Mouse (Mus musculus) myocyte (in vitro differentiated cells): Measurements from ENCODE around the gene Klc4. TPM values are rescaled to one million over a fixed set of nuclear protein-coding genes. Genes with fewer than 3 reads are reported as not detected.

ENCODE experiments used
- H3K27me3 ChIP-seq: one replicate; pipeline ENCODE4 v1.6.1; 2011; ENCODE audit not compliant: control insufficient read depth, insufficient read depth, insufficient read length
- H3K36me3 ChIP-seq: one replicate; pipeline ENCODE4 v1.6.1; 2011; ENCODE audit not compliant: control insufficient read depth, insufficient read depth
- H3K4me2 ChIP-seq: one replicate; pipeline ENCODE4 v1.6.1; 2011; ENCODE audit warnings: low read depth, control low read depth
- H3K4me3 ChIP-seq: one replicate; pipeline ENCODE4 v1.5.1; 2011; ENCODE audit warnings: mild to moderate bottlenecking, control low read depth, moderate library complexity
- H3K79me2 ChIP-seq: one replicate; pipeline ENCODE4 v1.6.1; 2011; ENCODE audit not compliant: control insufficient read depth, insufficient read depth
- H3ac ChIP-seq: one replicate; pipeline ENCODE4 v1.6.1; 2011; ENCODE audit not compliant: control insufficient read depth, insufficient read length
- CEBPB ChIP-seq: IDR thresholded peaks from 2 replicates; pipeline ENCODE4 v1.6.1; 2011; ENCODE audit warnings: mild to moderate bottlenecking, moderate library complexity; ENCODE audit not compliant: poor library complexity, insufficient read depth, severe bottlenecking
- E2F4 ChIP-seq: IDR thresholded peaks from one replicate; pipeline ENCODE4 v1.6.1; 2011; ENCODE audit warnings: mild to moderate bottlenecking, control low read depth, moderate library complexity; ENCODE audit not compliant: insufficient read depth
- MAX ChIP-seq: IDR thresholded peaks from one replicate; pipeline ENCODE4 v1.6.1; 2011; ENCODE audit warnings: low read depth, mild to moderate bottlenecking, control low read depth
- MYOD1 ChIP-seq, 3 experiments: IDR thresholded peaks; one replicate each; pipeline ENCODE4 v1.6.1; 2011; ENCODE audit warnings: control low read depth in 2 of 3, low read depth in 2 of 3, mild to moderate bottlenecking in 2 of 3, moderate library complexity in 1 of 3; ENCODE audit not compliant: insufficient read length in 2 of 3, control insufficient read depth in 1 of 3
- MYOG ChIP-seq, 3 experiments: IDR thresholded peaks; one replicate each; pipeline ENCODE4 v1.6.1; 2011; ENCODE audit warnings: control low read depth in 2 of 3, low read depth in 2 of 3, mild to moderate bottlenecking in 2 of 3; ENCODE audit not compliant: insufficient read length in 2 of 3, control insufficient read depth in 1 of 3, insufficient read depth in 1 of 3
- POLR2A ChIP-seq: IDR thresholded peaks from one replicate; pipeline ENCODE4 v1.6.1; 2011; ENCODE audit warnings: low read depth, mild to moderate bottlenecking, control low read depth, moderate library complexity; ENCODE audit not compliant: insufficient read length
- POLR2AphosphoS2 ChIP-seq: IDR thresholded peaks from one replicate; pipeline ENCODE4 v1.6.1; 2011; ENCODE audit warnings: low read depth, control low read depth; ENCODE audit not compliant: insufficient read length
- REST ChIP-seq: IDR thresholded peaks from one replicate; pipeline ENCODE4 v1.6.1; 2011; ENCODE audit warnings: mild to moderate bottlenecking, control low read depth, moderate library complexity; ENCODE audit not compliant: insufficient read depth, insufficient read length
- SRF ChIP-seq: IDR thresholded peaks from one replicate; pipeline ENCODE4 v1.6.1; 2011; ENCODE audit warnings: low read depth; ENCODE audit not compliant: control insufficient read depth, insufficient read length
- TCF12 ChIP-seq: IDR thresholded peaks from one replicate; pipeline ENCODE4 v1.6.1; 2011; ENCODE audit warnings: mild to moderate bottlenecking, control low read depth; ENCODE audit not compliant: poor library complexity, insufficient read depth, severe bottlenecking
- TCF3 ChIP-seq: IDR thresholded peaks from one replicate; pipeline ENCODE4 v1.6.1; 2011; ENCODE audit warnings: low read depth, control low read depth; ENCODE audit not compliant: insufficient read length
- USF1 ChIP-seq: IDR thresholded peaks from one replicate; pipeline ENCODE4 v1.6.1; 2011; ENCODE audit warnings: low read depth, mild to moderate bottlenecking, control low read depth, moderate library complexity
- polyA plus RNA-seq: library from polyadenylated mRNA; unstranded; fragments of >200 nt; fragmentation: generic; extraction: Trizol; gene quantifications from one replicate; pipeline ENCODE4 v1.2.1, GENCODE M21; 2012; ENCODE audit warnings: missing spikeins

The Klc4 gene
- polyA plus RNA-seq, 1 experiment: 19.2 TPM

GRCm38 (mm10) chr17:46682654-46683389 lies 37.0 kb upstream of the Klc4 start:
- H3K27me3 ChIP-seq: no peaks in the 10 kb centered on the region
- TF ChIP-seq REST (no peak), CEBPB (no peak), MYOD1 (IDR thresholded peaks at IDR 0.05; ENCODE audit: control insufficient read depth in 1 of 3, insufficient read length in 2 of 3, low read depth in 2 of 3) (no peak), MYOG (IDR thresholded peaks at IDR 0.05; ENCODE audit: control insufficient read depth in 1 of 3, insufficient read depth in 1 of 3, insufficient read length in 2 of 3, low read depth in 2 of 3) (no peak), TCF12 (no peak), TCF3 (no peak), POLR2AphosphoS2 (peak; percentile 56), E2F4 (no peak)
- peaks cover 27% of the 10 kb centered on the region for H3K79me2 ChIP-seq
- no peak overlapping the region for H3ac ChIP-seq
- H3K4me3 ChIP-seq: peak overlapping the region; percentile 94
- H3K4me2 ChIP-seq: no peak overlapping the region
- peaks cover 19% of the 10 kb centered on the region for H3K36me3 ChIP-seq

- no peaks in the 10 kb centered on the region for H3K27me3 ChIP-seq
- H3K79me2 ChIP-seq: peaks cover 27% of the 10 kb centered on the region
- peaks cover 23% of the 10 kb centered on the region for H3K36me3 ChIP-seq
- H3K4me3 ChIP-seq: peak overlapping the region; percentile 94
- TF ChIP-seq MAX (no peak), SRF (no peak), CEBPB (no peak), POLR2A (no peak), POLR2AphosphoS2 (no peak), E2F4 (no peak), MYOG (IDR thresholded peaks at IDR 0.05; ENCODE audit: control insufficient read depth in 1 of 3, insufficient read depth in 1 of 3, insufficient read length in 2 of 3, low read depth in 2 of 3) (no peak), REST (no peak), TCF12 (no peak), USF1 (no peak), MYOD1 (IDR thresholded peaks at IDR 0.05; ENCODE audit: control insufficient read depth in 1 of 3, insufficient read length in 2 of 3, low read depth in 2 of 3) (no peak), TCF3 (no peak)
- H3ac ChIP-seq: peak overlapping the region; percentile 66
- peak overlapping the region; percentile 95 for H3K4me2 ChIP-seq
Measured at GRCm38 (mm10) chr17:46681466-46682118, 35.8 kb upstream of the Klc4 start.

- H3K4me2 ChIP-seq: peak within 1 kb of the TSS; percentile 95
- peaks cover 27% of the 10 kb centered on the region for H3K79me2 ChIP-seq
- peak within 1 kb of the TSS; percentile 94 for H3K4me3 ChIP-seq
- 0 out of 2 replicates have a peak, but pooled peaks have one; percentile 23 for TF ChIP-seq CEBPB
- TF ChIP-seq MYOD1 (IDR thresholded peaks at IDR 0.05; ENCODE audit: control insufficient read depth in 1 of 3, insufficient read length in 2 of 3, low read depth in 2 of 3): no peak
- peak; percentile 11 for TF ChIP-seq USF1
- TF ChIP-seq TCF12: no peak
- no peak for TF ChIP-seq TCF3
- TF ChIP-seq REST: no peak
- no peak for TF ChIP-seq E2F4
- TF ChIP-seq POLR2AphosphoS2: peak; percentile 48
- TF ChIP-seq POLR2A: peak; percentile 61
- no peak for TF ChIP-seq MYOG (IDR thresholded peaks at IDR 0.05; ENCODE audit: control insufficient read depth in 1 of 3, insufficient read depth in 1 of 3, insufficient read length in 2 of 3, low read depth in 2 of 3)
- no peak for TF ChIP-seq MAX
- TF ChIP-seq SRF: no peak
- peak within 1 kb of the TSS; percentile 66 for H3ac ChIP-seq
- H3K36me3 ChIP-seq: peaks cover 23% of the 10 kb centered on the region
- H3K27me3 ChIP-seq: no peaks in the 10 kb centered on the region
Measured at GRCm38 (mm10) chr17:46680760-46681373, 35.0 kb upstream of the Klc4 start, which contains the start of gene Klhdc3. Gene Klhdc3 (minus strand): TSS chr17:46680914.

- Histone ChIP-seq H3K4me3 (peak overlapping the region; percentile 94), H3K36me3 (peaks cover 23% of the 10 kb centered on the region), H3K27me3 (no peaks in the 10 kb centered on the region), H3K79me2 (peaks cover 27% of the 10 kb centered on the region), H3K4me2 (peak overlapping the region; percentile 95), H3ac (peak overlapping the region; percentile 66)
- no peak for TF ChIP-seq CEBPB
Measured at GRCm38 (mm10) chr17:46679843-46680759, 34.3 kb upstream of the Klc4 start.
